Mouse (Mus musculus) lung, postnatal 0 days (tissue): ENCODE results near the gene Tapt1.

Experiments used
- CTCF ChIP-seq: IDR thresholded peaks from 2 replicates; pipeline ENCODE4 v1.5.1; 2016; ENCODE audit warnings: antibody characterized with exemption, mild to moderate bottlenecking
- EP300 ChIP-seq: IDR thresholded peaks from 2 replicates; pipeline ENCODE4 v1.6.1; 2016; ENCODE audit warnings: antibody characterized with exemption, mild to moderate bottlenecking, control low read depth

GRCm38 (mm10) chr5:44143467-44144235, 82.8 kb downstream of the Tapt1 start:
- no peak for TF ChIP-seq CTCF
- TF ChIP-seq EP300, result no peak
